Comparison of ENCODE assay signal across 8 mouse cellular contexts in the genomic region with DNA sequence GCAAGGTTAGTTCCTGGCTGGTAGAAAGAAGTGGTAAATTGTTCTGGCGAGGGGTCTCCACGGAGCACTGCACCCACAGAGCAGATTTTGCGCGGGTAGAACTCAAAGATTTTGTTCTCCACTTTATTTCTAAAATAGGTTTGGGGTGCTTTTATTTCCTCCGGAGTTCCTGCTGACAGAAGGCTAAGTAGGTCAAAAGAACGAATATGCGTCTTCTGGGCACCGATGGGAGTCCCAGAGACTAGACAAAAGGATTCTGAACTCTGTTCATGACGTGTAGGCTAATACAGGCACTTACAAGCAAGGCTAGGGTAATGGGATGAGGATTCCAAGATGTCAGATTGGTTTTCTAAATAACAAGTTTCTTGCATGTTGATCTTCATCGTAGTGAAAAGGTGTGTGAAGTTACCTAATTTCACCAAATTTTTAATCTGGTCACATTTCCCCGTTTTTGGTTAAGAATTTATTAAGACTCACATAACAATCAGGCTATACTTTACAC. TPM values are rescaled to one million over a fixed set of nuclear protein-coding genes. Genes with fewer than 3 reads are reported as not detected.
DNase-seq lines count a peak whose midpoint lies in the region; ATAC-seq and TF ChIP-seq lines count a peak whose summit lies in the region.

No protein-coding gene starts in this region.

- no peaks in the 10 kb centered on the region for H3K9me3 ChIP-seq in hindbrain, embryonic 16.5 days (ENCODE audit: control insufficient read depth, low read length)

- peak overlapping the region; percentile 94 for H3K4me2 ChIP-seq in hindbrain, embryonic 16.5 days (ENCODE audit: low read length)
- H3K4me2 ChIP-seq in myocyte (ENCODE audit: low read depth): peak overlapping the region; percentile 71

- no peak for ATAC-seq in hindbrain, embryonic 16.5 days

- no peaks in the 10 kb centered on the region for H3K4me1 ChIP-seq in bone marrow, adult 2 months (ENCODE audit: control insufficient read depth, insufficient read depth, low read length)
- peaks cover 16% of the 10 kb centered on the region for H3K4me1 ChIP-seq in hindbrain, embryonic 16.5 days (ENCODE audit: control insufficient read depth, insufficient read depth, low read depth, low read length)

- no peak for TF ChIP-seq CTCF in layer of hippocampus, adult 2 months (conservative IDR thresholded peaks at IDR 0.05)
- no peak for TF ChIP-seq CTCF in bone marrow, adult 2 months (IDR thresholded peaks at IDR 0.05; ENCODE audit: control insufficient read depth, insufficient read depth, low read length)

- H3K36me3 ChIP-seq in hindbrain, embryonic 16.5 days (ENCODE audit: control insufficient read depth, insufficient read depth, low read length): peaks cover 18% of the 10 kb centered on the region
- H3K36me3 ChIP-seq in myocyte (ENCODE audit: control insufficient read depth, insufficient read depth): peaks cover 29% of the 10 kb centered on the region

- 2% methylated on average over 11 of the region's 11 CpGs for WGBS in bone marrow, adult 2 months
- WGBS in hindbrain, embryonic 16.5 days: 4% methylated on average over 11 of the region's 11 CpGs

- H3K4me3 ChIP-seq in layer of hippocampus, adult 2 months: peak overlapping the region; percentile 97
- peak overlapping the region; percentile 97 for H3K4me3 ChIP-seq in bone marrow, adult 2 months (replicated peaks; ENCODE audit: control insufficient read depth, low read depth, low read length)
- H3K4me3 ChIP-seq in hindbrain, embryonic 16.5 days (ENCODE audit: low read length): peak overlapping the region; percentile 95
- H3K4me3 ChIP-seq in myocyte: peak overlapping the region; percentile 96

- H3ac ChIP-seq in myocyte (ENCODE audit: control insufficient read depth, insufficient read length): peak overlapping the region; percentile 43

- intact Hi-C loops in left cerebral cortex, postnatal 4 days (cut with DNase I): no loop called here

- TF ChIP-seq POLR2A in bone marrow, adult 2 months (IDR thresholded peaks at IDR 0.05; ENCODE audit: borderline replicate concordance, control insufficient read depth, low read depth, low read length): no peak
- TF ChIP-seq POLR2A in myocyte (IDR thresholded peaks at IDR 0.05; ENCODE audit: insufficient read length, low read depth): no peak

- peaks cover 54% of the 10 kb centered on the region for H3K79me2 ChIP-seq in myocyte (ENCODE audit: control insufficient read depth, insufficient read depth)

- H3K27ac ChIP-seq in layer of hippocampus, adult 2 months: peak overlapping the region; percentile 92
- 0 out of 2 replicates have a peak overlapping the region, but pooled peaks have one; percentile 38 for H3K27ac ChIP-seq in bone marrow, adult 2 months (ENCODE audit: control insufficient read depth, insufficient read depth, low read depth, low read length, poor library complexity)
- no peak overlapping the region for H3K27ac ChIP-seq in hindbrain, embryonic 16.5 days (ENCODE audit: low read depth, low read length)

- no peaks in the 10 kb centered on the region for H3K27me3 ChIP-seq in hindbrain, embryonic 16.5 days (replicated peaks; ENCODE audit: control insufficient read depth, insufficient read depth, low read length)
- no peaks in the 10 kb centered on the region for H3K27me3 ChIP-seq in myocyte (ENCODE audit: control insufficient read depth, insufficient read depth, insufficient read length)

- H3K9ac ChIP-seq in hindbrain, embryonic 16.5 days (ENCODE audit: low read depth, low read length): peak overlapping the region; percentile 92

- no peak for DNase-seq in layer of hippocampus, adult 2 months (ENCODE audit: low spot score in 2 of 2)
- no peak for DNase-seq in layer of hippocampus, postnatal 25 days (ENCODE audit: extremely low spot score in 1 of 2, low spot score in 1 of 2)
- no peak for DNase-seq in thymus, postnatal 0 days (ENCODE audit: low spot score)
- no peak for DNase-seq in ovary, postnatal 14 days (ENCODE audit: low spot score)
- no peak for DNase-seq in left cerebral cortex, postnatal 4 days

TF ChIP-seq in myocyte, 11 proteins besides CTCF, POLR2A, EP300 and RAD21:
- TF ChIP-seq USF1 (IDR thresholded peaks at IDR 0.05; ENCODE audit: low read depth): no peak
- TF ChIP-seq REST (IDR thresholded peaks at IDR 0.05; ENCODE audit: insufficient read depth, insufficient read length): no peak
- TF ChIP-seq TCF3 (IDR thresholded peaks at IDR 0.05; ENCODE audit: insufficient read length, low read depth): no peak
- TF ChIP-seq TCF12 (IDR thresholded peaks at IDR 0.05; ENCODE audit: insufficient read depth, poor library complexity, severe bottlenecking): no peak
- no peak for TF ChIP-seq POLR2AphosphoS2 (IDR thresholded peaks at IDR 0.05; ENCODE audit: insufficient read length, low read depth)
- TF ChIP-seq SRF (IDR thresholded peaks at IDR 0.05; ENCODE audit: control insufficient read depth, insufficient read length, low read depth): no peak
- TF ChIP-seq MAX (IDR thresholded peaks at IDR 0.05; ENCODE audit: low read depth): no peak
- no peak for TF ChIP-seq MYOD1 (IDR thresholded peaks at IDR 0.05; ENCODE audit: control insufficient read depth in 1 of 3, insufficient read length in 2 of 3, low read depth in 2 of 3)
- TF ChIP-seq MYOG (IDR thresholded peaks at IDR 0.05; ENCODE audit: control insufficient read depth in 1 of 3, insufficient read depth in 1 of 3, insufficient read length in 2 of 3, low read depth in 2 of 3): no peak
- no peak for TF ChIP-seq E2F4 (IDR thresholded peaks at IDR 0.05; ENCODE audit: insufficient read depth)
- no peak for TF ChIP-seq CEBPB (IDR thresholded peaks at IDR 0.05; ENCODE audit: insufficient read depth, poor library complexity, severe bottlenecking)

RNA-seq across cellular contexts. Expression of a gene that starts 0.8 kb away (rescaled TPM):
- total RNA-seq in layer of hippocampus, adult 2 months (2021): 10 to 100 TPM; 16.1 to 25.0 TPM
- total RNA-seq in layer of hippocampus, postnatal 25 days (2021): 10 to 100 TPM; 18.7 to 25.4 TPM
- 24.6 and 38.7 TPM in 2 replicates for polyA plus RNA-seq in bone marrow, adult 2 months (2011; ENCODE audit: insufficient read depth, insufficient read length, low replicate concordance, missing spikeins)
- 57.7 and 61.1 TPM in 2 replicates for polyA plus RNA-seq in hindbrain, embryonic 16.5 days (2015; fragmentation: Nextera tagmentation; extraction: Ambion mirVana)
- 43.5 TPM for polyA plus RNA-seq in myocyte (2012; fragmentation: generic; extraction: Trizol)
- 144 and 146 TPM in 2 replicates for polyA plus RNA-seq in thymus, postnatal 0 days (2015; fragmentation: Nextera tagmentation; extraction: Ambion mirVana)
- 10 to 100 TPM; 23.1 to 24.1 TPM for total RNA-seq in left cerebral cortex, postnatal 4 days (2021)

RNA-seq across cellular contexts. Expression of a gene that starts 1.1 kb away (rescaled TPM):
- total RNA-seq in layer of hippocampus, adult 2 months (2021): under 1 TPM; 0.20 to 0.51 TPM
- under 1 TPM; 0.61 to 0.69 TPM for total RNA-seq in layer of hippocampus, postnatal 25 days (2021)
- polyA plus RNA-seq in bone marrow, adult 2 months (2011; ENCODE audit: insufficient read depth, insufficient read length, low replicate concordance, missing spikeins): 23.2 and 23.5 TPM in 2 replicates
- 7.0 and 8.1 TPM in 2 replicates for polyA plus RNA-seq in hindbrain, embryonic 16.5 days (2015; fragmentation: Nextera tagmentation; extraction: Ambion mirVana)
- 8.4 TPM for polyA plus RNA-seq in myocyte (2012; fragmentation: generic; extraction: Trizol)
- 47.1 and 51.6 TPM in 2 replicates for polyA plus RNA-seq in thymus, postnatal 0 days (2015; fragmentation: Nextera tagmentation; extraction: Ambion mirVana)
- 1 to 10 TPM; 3.2 to 3.6 TPM for total RNA-seq in left cerebral cortex, postnatal 4 days (2021)

RNA-seq across cellular contexts. Expression of a gene that starts 20.8 kb away (rescaled TPM):
- total RNA-seq in layer of hippocampus, adult 2 months (2021): 10 to 100 TPM; 63.0 to 63.2 TPM
- 10 to 100 TPM; 58.0 to 64.0 TPM for total RNA-seq in layer of hippocampus, postnatal 25 days (2021)
- polyA plus RNA-seq in bone marrow, adult 2 months (2011; ENCODE audit: insufficient read depth, insufficient read length, low replicate concordance, missing spikeins): 8.0 and 29.8 TPM in 2 replicates
- 44.4 TPM in 2 replicates for polyA plus RNA-seq in hindbrain, embryonic 16.5 days (2015; fragmentation: Nextera tagmentation; extraction: Ambion mirVana)
- polyA plus RNA-seq in myocyte (2012; fragmentation: generic; extraction: Trizol): 55.2 TPM
- 49.5 and 53.0 TPM in 2 replicates for polyA plus RNA-seq in thymus, postnatal 0 days (2015; fragmentation: Nextera tagmentation; extraction: Ambion mirVana)
- total RNA-seq in left cerebral cortex, postnatal 4 days (2021): 10 to 100 TPM; 37.8 to 40.1 TPM

RNA-seq across cellular contexts. Expression of a gene that starts 39.3 kb away (rescaled TPM):
- 100 to 1,000 TPM; 125 to 128 TPM for total RNA-seq in layer of hippocampus, adult 2 months (2021)
- total RNA-seq in layer of hippocampus, postnatal 25 days (2021): 100 to 1,000 TPM; 124 to 125 TPM
- 28.4 and 34.2 TPM in 2 replicates for polyA plus RNA-seq in bone marrow, adult 2 months (2011; ENCODE audit: insufficient read depth, insufficient read length, low replicate concordance, missing spikeins)
- polyA plus RNA-seq in hindbrain, embryonic 16.5 days (2015; fragmentation: Nextera tagmentation; extraction: Ambion mirVana): 57.8 and 59.0 TPM in 2 replicates
- polyA plus RNA-seq in myocyte (2012; fragmentation: generic; extraction: Trizol): 29.3 TPM
- 133 and 139 TPM in 2 replicates for polyA plus RNA-seq in thymus, postnatal 0 days (2015; fragmentation: Nextera tagmentation; extraction: Ambion mirVana)
- total RNA-seq in left cerebral cortex, postnatal 4 days (2021): 10 to 100 TPM; 56.9 to 61.3 TPM
